Mouse (Mus musculus): ENCODE results near the gene Sgip1. TPM values are rescaled to one million over a fixed set of nuclear protein-coding genes. Genes with fewer than 3 reads are reported as not detected.

Sgip1 gene
- total RNA-seq, 2 experiments from 2014 or later = 264 to 268 TPM

DNA sequence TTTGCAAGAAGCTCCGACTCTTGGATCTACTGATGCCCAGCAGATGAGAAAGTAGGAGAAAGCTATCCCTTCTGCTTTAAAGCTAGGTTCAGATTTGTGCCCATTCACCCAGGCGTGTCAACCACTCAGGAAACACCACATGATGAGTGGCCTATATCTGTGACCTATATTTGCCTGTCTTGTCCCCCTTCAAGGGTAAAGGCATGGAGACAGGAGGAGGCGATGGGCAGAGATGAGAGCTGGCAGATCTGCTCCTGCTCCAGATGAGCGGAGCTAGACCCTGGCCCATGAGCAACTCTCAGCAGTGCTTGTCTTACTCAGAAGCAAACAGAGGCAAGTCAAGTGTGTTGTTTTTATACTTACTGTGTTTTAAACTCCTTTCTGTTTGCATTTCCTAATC lies 269.6 kb downstream of the Sgip1 start:
- no peak for DNase-seq (ENCODE audit: low spot score in 2 of 2)

DNA sequence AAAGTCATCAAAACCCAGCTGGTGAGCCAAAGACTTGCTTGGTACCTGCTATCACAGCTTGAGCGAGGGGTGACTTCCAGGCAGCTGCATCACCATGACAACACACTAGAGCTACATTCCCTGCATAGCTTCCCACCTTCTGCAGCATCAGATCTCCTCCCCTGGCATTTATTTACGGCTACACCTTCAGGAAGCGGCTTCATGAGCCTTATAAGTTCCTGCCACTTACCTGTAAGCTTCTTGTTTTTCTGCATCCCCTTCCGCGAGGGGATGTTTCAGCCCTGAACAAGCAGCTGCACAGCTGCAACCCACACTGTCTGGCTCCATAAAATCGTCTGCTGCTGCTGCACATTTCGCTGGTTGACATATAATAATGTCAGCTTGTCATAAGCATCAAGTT lies 270.7 kb downstream of the Sgip1 start:
- DNase-seq (ENCODE audit: low spot score in 2 of 2) = no peak

GRCm38 (mm10) chr4:103013490-103013889 lies 272.4 kb downstream of the Sgip1 start:
- no peak for DNase-seq (ENCODE audit: low spot score in 2 of 2)

Other genes starting within 250 kb of the Sgip1 start
- gene Tctex1d1, start 237.3 kb downstream of the Sgip1 start, total RNA-seq (2021) = under 1 TPM in 1 of 2 experiments, not detected in 1; 0.42 TPM

Measured in left cerebral cortex, adult 18-20 months (tissue).